Mouse (Mus musculus) forebrain, embryonic 13.5 days (tissue): ENCODE measurements around the gene Pou2af1. TPM values are rescaled to one million over a fixed set of nuclear protein-coding genes. Genes with fewer than 3 reads are reported as not detected.

Source experiments
- ATAC-seq: fragments of 200-750 bp; cut with Nextera tagmentation; 2 replicates; pipeline ENCODE4 v1.8.0; 2017
- H3K27ac ChIP-seq: fragments of 300-500 bp; sonication (generic); 2 replicates; pipeline ENCODE4 v1.5.1; 2015; ENCODE audit warnings: inconsistent platforms, mild to moderate bottlenecking, moderate library complexity
- H3K27me3 ChIP-seq: fragments of 300-500 bp; sonication (generic); 2 replicates; pipeline ENCODE4 v1.6.1; 2015; ENCODE audit warnings: mild to moderate bottlenecking, inconsistent platforms
- H3K36me3 ChIP-seq: fragments of 300-500 bp; sonication (generic); 2 replicates; pipeline ENCODE4 v1.6.1; 2015; ENCODE audit warnings: mild to moderate bottlenecking, inconsistent platforms; ENCODE audit not compliant: poor library complexity, severe bottlenecking
- H3K4me1 ChIP-seq: fragments of 300-500 bp; sonication (generic); 2 replicates; pipeline ENCODE4 v1.6.1; 2015; ENCODE audit warnings: inconsistent platforms
- H3K4me2 ChIP-seq: fragments of 300-500 bp; sonication (generic); 2 replicates; pipeline ENCODE4 v1.6.1; 2015; ENCODE audit warnings: inconsistent platforms, mild to moderate bottlenecking, moderate library complexity
- H3K4me3 ChIP-seq: fragments of 300-500 bp; sonication (generic); 2 replicates; pipeline ENCODE4 v1.5.1; 2015; ENCODE audit warnings: mild to moderate bottlenecking, inconsistent platforms
- H3K9ac ChIP-seq: fragments of 300-500 bp; sonication (generic); 2 replicates; pipeline ENCODE4 v1.6.1; 2015; ENCODE audit warnings: mild to moderate bottlenecking, inconsistent platforms
- H3K9me3 ChIP-seq: fragments of 300-500 bp; sonication (generic); replicated peaks from 2 replicates; pipeline ENCODE4 v1.6.1; 2016; ENCODE audit warnings: inconsistent platforms
- WGBS: fragments of 180-500 bp; shearing (Covaris S2); methylation state at CpG from one replicate; pipeline ENCODE4 v1.1.7; 2015; 5-methylcytosine and 5-hydroxymethylcytosine counted together
- polyA plus RNA-seq: library from polyadenylated mRNA; unstranded; fragments of >200 nt; fragmentation: Nextera tagmentation; extraction: Ambion mirVana; gene quantifications from 2 replicates; pipeline ENCODE4 v1.2.1, GENCODE M21; 2015

Gene Pou2af1
- polyA plus RNA-seq, 1 experiment from 2014 or later: 0.06 TPM

DNA sequence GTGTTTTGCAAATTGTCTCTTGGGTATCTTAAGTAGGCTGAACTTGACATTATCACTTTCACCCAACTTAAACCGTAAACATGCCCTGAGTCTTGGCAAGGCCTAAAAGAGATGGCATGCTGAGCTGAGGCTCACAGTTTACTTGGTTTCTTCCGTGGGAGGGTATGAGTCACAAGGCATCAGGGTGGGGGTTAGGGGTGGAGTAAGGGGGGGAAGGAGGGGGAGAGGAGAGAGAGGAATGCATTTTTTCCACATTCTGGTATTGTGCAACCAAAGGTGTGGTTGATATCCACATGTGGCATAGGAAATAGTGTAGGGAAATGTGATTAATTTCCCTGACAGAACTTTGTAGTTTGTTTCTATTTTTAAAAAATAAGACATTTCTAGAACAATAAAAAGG, 72.6 kb downstream of the Pou2af1 start:
- Histone ChIP-seq H3K4me3 (no peak overlapping the region), H3K27ac (no peak overlapping the region), H3K9ac (no peak overlapping the region), H3K4me1 (no peaks in the 10 kb centered on the region), H3K36me3 (no peaks in the 10 kb centered on the region), H3K9me3 (no peaks in the 10 kb centered on the region), H3K27me3 (0 out of 2 replicates have a peak, but pooled peaks cover 2% of the 10 kb centered on the region), H3K4me2 (no peak overlapping the region)
- ATAC-seq: no peak
- 68% methylated on average over 2 of the region's 2 CpGs for WGBS

Other genes with a start within 250 kb of the Pou2af1 start
- gene Sik2, start 204.6 kb upstream of the Pou2af1 start, polyA plus RNA-seq: 14.4 and 15.1 TPM in 2 replicates
- not detected in 2 replicates for gene Btg4, start 152.8 kb upstream of the Pou2af1 start, polyA plus RNA-seq
- gene Layn, start 136.6 kb upstream of the Pou2af1 start, polyA plus RNA-seq: 0.73 and 1.2 TPM in 2 replicates
- gene 4833427G06Rik, start 111.6 kb upstream of the Pou2af1 start, polyA plus RNA-seq: 0.46 and 1.3 TPM in 2 replicates
- gene Gm32742, start 48.2 kb upstream of the Pou2af1 start, polyA plus RNA-seq: 0.04 TPM in 1 of 2 replicates, not detected in the other
- gene Colca2, start 64.9 kb downstream of the Pou2af1 start, polyA plus RNA-seq: 0.70 and 0.97 TPM in 2 replicates
- not detected in 2 replicates for gene 1810046K07Rik, start 115.2 kb downstream of the Pou2af1 start, polyA plus RNA-seq